Mouse (Mus musculus): ENCODE results near the gene Mcm5.

Gene Mcm5

DNA sequence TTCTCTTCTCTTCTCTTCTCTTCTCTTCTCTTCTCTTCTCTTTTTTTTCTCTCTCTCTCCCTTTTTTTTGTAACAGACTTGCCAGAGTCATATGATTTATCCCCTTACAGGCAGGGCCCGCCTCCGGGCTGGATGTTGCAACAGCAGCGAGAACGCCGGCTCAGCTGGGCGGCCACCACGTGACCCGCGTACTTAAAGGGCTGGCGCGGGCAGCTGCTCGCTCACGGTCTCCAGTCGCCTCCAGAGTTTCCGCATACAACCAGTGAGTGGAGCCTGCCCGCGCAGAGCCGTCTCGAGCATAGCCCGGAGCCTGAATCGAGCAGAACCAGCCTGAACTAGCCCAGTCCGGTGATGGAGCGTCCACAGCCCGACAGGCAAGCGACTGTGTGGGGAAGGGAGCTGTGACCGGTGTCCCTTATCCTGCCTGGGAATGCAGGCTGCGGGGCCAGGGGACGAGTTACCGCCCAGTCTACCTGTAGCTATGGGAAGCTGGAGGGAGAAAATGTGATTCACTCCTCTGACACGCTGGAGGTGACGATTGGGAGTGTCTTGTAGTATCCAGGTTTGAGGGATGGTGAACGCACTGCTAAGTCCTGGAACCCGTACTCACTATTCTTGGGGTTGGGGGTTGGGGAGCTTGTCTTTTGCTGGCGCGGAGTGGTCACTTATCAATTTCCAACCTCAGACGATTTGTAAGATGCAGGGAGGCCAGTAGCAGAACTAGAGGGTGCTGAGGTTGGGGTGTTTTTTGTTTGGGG, 15.8 kb upstream of the Mcm5 start, which contains the start of gene Hmox1:
Gene Hmox1 (plus strand): TSS at position 223 of the 758 bp plus-strand sequence.
- in situ Hi-C loops (cut with MboI, MseI), result no loop called here

DNA sequence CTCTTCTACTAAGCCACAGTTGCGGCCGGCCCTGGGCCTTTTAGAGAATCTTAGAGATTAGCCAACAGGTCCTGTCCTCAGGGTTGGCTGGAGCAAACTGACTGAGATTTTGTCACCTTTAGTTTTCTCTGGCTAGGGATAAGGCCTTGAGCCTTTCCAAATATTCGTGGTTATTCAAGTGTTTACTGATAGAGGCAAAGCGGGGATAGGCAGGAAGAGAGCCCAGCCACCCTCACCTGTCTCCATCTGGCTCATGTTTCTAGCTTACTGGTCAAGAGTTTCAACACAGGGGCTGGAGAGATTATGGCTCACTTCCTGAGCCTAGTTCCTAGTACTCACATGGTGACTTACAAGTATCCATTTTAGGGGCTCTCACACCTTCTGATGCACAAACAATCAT, 6.4 kb upstream of the Mcm5 start:
- in situ Hi-C loops (cut with MboI, MseI), result no loop called here

DNA sequence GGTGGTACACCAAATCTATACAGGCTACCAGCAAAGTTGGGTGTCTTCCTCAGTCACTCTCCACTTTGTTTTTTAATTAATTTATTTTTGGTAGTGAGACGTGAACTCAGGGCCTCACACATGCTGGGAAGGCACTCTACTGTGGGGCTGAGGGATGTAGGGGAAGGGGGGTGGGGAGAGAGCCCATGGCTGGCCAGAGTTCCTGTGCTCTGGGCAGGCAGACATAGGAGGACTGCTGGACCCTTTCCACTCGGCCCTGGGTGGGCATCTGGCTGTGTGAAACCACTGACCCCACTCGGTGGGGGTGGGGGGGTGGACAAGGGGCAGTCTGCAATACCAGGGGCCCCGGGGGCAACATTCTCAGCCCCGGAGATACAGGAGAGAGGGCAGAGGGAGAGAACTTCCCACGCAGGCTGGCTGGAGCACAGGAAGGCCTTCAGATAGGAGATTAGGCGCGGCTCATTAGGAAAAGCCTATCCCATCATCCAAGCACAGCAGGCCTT, 5.9 kb upstream of the Mcm5 start:
- in situ Hi-C loops (cut with MboI, MseI), result no loop called here

DNA sequence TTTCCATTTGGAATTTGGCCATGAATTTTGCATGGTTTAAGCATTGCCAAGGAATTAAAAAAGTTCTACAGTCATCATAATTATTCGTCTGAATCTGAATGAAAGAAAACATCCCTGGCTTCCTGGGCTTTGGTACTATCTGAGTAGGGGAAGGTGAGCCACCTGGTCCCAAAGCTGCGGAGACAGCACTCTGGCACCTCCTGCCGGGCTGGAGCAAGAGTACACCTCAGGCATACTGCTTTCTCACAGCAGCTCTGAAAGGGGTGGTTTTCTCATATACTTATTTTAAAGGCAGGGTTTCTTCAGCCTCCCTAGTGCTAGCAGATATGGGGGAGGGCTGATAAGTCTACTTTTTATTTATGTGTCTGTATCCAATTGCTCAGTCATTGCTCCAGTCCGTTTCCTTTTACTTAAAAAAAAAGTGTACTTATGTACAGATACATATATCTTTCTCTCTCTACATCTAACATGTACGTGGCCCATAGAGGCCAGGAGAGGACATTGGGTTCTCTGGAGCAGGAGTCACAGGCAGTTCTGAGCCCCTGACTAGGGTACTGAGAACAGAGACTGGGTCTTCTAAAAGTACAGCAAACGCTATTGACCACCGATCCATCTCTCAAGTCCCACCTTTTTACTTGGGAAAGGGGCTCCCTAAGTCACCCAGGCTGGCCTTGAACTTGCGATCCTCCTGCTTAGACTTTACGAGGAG, 688 bp upstream of the Mcm5 start:
- in situ Hi-C loops (cut with MboI, MseI), result loop anchor here (5.0 kb wide), 1 partner anchor 36 kb away; no protein-coding TSS in a partner anchor

DNA sequence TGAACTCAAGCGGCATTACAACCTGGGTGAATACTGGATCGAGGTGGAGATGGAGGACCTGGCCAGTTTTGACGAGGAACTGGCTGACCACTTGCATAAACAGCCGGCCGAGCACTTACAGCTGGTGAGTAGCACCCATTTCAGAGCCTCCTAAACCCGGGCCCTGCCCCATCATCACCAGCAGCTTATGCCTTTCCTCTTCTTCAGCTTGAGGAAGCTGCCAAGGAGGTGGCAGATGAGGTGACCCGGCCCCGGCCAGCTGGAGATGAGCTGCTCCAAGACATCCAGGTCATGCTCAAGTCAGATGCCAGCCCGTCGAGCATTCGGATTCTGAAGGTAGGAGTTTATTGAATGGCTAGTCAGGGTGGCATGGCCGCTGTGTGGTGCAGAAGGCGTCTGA, 724 bp downstream of the Mcm5 start:
- in situ Hi-C loops (cut with MboI, MseI), result no loop called here

DNA sequence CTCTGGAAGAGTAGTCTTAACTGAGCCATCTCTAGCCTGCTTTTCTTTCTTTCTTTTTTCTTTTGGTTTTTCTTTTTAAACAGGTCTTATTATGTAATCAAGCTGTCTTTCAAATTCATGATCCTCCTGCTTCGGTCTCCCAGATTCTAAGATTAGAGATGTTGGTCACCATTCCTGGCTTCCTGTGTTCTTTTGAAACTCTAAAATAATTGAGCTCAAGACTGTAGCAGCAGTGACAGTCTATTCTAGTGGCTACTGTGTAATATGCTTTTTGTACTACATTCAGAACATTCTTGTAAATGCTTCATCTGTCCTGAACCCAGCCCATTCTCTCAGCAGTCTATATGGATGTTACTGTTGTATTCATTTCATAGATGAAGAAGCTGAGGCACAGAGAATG, 9.1 kb downstream of the Mcm5 start:
- in situ Hi-C loops (cut with MboI, MseI), result no loop called here

DNA sequence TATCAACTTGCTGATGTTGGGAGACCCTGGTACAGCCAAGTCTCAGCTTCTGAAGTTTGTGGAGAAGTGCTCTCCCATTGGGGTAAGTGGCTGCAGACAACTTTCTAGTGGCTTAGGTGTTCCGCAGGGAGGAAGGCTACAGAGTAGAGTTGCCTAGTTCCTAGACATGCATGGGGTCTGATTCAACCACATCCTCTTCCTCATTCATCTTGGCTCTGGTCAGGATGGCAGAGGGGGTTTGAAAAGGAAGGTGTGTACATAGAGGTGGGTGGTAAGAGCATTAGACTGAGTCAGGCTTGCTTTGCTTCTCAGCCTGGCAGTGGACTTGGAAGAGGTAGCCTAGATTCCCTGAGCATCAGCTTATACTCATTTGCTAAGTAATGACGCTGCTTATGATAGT, 9.9 kb downstream of the Mcm5 start:
- in situ Hi-C loops (cut with MboI, MseI), result no loop called here

DNA sequence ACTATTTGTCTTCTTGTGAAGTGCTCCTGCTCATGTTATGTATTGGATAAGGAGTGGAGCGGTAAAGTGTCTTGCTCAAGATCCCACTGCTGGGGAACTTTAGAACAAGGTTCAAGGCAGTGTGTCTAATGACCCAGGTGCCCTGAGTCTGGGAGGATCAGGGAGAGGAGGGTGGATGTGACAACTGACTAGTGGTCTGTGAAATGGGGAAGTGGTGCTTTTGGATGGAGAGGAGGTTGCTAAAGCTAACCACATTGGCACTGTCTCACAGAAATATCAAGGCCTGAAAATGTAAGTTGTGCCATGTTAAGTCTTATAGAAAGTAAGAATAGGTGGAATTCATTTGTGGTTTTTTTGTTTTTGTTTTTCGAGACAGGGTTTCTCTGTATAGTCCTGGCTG, 10.4 kb downstream of the Mcm5 start:
- in situ Hi-C loops (cut with MboI, MseI), result no loop called here

DNA sequence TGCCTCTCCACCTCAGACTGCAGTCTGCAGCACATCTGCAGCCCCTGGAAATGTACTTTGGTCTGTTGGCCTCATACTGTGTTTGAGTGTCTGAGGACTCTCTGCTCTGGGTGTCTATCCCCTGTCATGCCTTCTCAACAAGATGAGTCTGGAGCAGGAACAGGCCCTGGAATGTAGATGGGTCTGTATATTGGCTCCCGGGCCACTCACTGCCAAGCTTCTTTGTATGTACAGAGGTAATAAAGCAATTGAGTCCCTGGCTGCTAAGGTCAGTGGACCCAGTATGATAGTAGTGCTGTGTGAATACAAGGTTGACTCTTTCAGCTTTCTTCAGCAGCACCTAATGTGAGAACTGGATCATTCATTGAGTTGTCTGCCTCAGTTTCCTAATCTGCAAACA, 18.0 kb downstream of the Mcm5 start:
- in situ Hi-C loops (cut with MboI, MseI), result no loop called here

DNA sequence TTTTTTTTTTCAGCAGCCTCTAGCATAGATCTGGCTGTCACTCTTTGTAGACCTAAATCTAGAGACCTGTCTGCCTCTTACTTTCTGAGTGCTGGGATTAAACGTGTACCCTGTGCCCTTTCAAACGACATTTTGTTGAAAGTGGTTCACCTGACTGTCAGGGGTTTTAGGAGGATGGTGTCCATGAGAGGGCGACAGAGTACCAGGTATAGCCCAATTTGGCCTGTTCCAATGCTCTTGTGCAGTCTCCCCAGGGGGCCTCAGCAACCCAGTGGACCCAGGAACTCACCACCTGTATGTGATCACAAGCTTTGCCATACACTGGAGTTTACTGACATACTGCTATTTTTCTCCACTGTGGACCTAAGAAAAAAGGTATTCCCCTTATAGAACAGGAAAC, 23.1 kb downstream of the Mcm5 start:
- in situ Hi-C loops (cut with MboI, MseI), result loop anchor here (5.0 to 10.0 kb wide), 2 partner anchors 82 to 85 kb away; partner anchors contain the start of gene Rasd2 (in 1 of the 2)

DNA sequence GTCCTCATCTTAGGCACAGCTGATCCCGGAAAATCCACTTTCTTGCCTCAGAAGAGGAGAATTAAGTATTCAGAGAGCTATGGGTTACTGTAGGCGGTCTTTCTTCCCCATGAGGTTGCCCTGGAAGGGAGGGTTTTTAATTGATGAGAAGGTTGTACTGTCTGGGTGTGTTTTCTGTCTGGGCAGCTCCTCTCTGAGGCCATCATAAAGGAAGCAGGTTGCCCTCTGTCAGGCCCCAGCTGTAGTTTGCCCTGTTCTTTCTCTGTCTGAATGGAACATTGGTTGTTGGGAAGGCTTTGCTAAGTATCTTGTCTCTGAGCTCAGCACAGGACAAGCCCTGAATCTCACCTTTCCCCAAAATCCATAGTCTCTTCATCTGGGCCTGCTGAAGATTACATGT, 24.0 kb downstream of the Mcm5 start:
- in situ Hi-C loops (cut with MboI, MseI), result loop anchor here (5.0 to 10.0 kb wide), 2 partner anchors 81 to 84 kb away; partner anchors contain the start of gene Rasd2 (in 1 of the 2)

DNA sequence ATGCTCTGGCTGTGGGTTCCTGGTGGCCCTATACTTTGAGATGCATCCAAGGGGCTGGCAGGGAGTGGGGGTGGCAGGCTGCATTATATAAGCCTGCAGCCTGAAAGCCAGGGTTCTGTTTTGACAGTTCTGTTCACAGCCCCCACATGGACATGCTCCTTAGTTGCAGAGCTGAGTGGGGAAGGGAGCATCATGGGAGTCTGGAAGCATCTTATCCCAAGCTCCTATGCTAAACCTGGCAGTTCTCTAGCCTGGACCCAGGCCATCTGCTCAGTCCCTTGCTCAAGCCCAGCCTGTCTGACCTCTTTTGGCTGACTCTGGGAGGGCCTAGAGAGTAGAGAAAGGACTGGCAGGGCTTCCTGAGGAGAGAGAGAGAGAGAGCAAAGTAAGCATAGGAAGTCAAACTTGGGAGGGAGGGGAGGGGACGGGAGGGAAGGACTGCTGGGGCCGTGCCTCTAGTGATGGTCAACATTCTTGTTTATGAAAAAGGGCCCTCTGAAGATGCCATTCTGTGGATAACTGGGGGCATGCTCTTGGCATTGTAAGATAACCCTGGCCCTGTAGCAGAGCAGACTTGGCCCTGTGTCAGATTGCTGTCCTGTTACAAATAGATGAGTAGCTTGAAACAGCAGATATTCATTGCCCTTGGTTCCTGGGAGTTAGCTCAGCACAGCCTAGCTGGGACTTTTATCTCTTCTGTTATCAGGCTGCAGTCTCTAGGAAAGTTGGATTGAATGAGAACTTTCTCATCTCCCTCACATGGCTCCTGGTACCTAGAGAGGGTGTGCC, 25.4 kb downstream of the Mcm5 start:
- in situ Hi-C loops (cut with MboI, MseI), result loop anchor here (5.0 to 10.0 kb wide), 2 partner anchors 80 to 83 kb away; partner anchors contain the start of gene Rasd2 (in 1 of the 2)

DNA sequence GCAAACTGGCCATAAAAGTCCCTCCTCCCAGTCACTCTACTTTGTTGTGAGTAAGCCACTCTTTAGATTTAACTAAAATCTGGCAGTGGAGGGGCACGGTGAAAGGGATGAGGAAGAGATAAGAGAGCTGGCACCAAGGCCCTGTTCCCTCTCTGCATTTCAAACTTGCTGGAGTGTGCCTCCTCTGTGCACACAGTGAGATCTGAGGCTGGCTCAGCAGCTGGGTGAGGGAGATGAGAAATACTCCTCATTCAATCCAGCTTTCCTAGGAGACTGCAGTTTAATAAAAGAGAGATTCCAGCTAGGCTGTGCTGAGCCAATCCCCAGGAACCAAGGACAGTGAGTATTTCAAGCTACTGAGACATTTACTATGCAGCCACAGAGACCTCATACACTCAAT, 26.4 kb downstream of the Mcm5 start:
- in situ Hi-C loops (cut with MboI, MseI), result loop anchor here in 1 of 2 experiments (10.0 kb wide), 1 partner anchor 79 kb away; the partner anchor contains the start of gene Rasd2

DNA sequence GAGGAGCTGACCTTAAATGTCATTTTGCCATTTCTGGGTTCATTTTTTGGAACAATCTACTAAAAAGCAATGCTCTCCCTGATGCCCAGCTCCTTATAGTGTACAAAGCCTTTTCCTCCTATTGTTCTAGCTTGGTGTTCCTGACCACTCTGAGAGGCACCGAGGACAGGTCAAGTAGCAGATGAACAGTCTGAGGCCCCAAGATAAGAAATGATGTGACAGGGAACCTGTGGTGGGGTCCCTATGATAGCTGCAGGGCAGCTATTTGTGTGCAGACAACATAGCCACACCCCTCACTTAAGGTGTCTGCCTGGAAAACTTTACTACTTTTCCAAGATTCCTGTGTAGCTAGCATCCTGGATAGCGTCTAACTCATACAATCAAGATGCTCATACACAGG, 26.9 kb downstream of the Mcm5 start:
- in situ Hi-C loops (cut with MboI, MseI), result loop anchor here in 1 of 2 experiments (10.0 kb wide), 1 partner anchor 79 kb away; the partner anchor contains the start of gene Rasd2

DNA sequence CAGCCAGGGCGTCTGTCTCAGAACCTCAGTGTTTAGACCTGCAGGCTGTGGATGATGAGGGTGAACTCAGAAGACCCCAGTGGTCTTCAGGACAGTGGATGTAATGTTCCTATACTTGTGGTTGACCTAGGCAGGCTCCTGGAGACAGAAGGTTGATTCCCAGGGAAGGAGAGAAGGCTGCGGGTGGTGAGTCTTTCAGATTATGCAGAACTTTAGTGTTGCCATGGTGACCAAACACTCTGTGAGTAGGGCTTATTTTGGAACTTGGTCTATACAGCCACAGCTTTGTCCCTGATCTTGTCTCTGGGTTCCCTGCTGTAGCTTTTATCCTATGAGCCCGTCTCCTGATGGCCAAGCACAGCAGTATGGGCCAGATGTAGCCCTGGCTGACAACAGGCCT, 28.2 kb downstream of the Mcm5 start:
- in situ Hi-C loops (cut with MboI, MseI), result loop anchor here in 1 of 2 experiments (10.0 kb wide), 1 partner anchor 77 kb away; the partner anchor contains the start of gene Rasd2

DNA sequence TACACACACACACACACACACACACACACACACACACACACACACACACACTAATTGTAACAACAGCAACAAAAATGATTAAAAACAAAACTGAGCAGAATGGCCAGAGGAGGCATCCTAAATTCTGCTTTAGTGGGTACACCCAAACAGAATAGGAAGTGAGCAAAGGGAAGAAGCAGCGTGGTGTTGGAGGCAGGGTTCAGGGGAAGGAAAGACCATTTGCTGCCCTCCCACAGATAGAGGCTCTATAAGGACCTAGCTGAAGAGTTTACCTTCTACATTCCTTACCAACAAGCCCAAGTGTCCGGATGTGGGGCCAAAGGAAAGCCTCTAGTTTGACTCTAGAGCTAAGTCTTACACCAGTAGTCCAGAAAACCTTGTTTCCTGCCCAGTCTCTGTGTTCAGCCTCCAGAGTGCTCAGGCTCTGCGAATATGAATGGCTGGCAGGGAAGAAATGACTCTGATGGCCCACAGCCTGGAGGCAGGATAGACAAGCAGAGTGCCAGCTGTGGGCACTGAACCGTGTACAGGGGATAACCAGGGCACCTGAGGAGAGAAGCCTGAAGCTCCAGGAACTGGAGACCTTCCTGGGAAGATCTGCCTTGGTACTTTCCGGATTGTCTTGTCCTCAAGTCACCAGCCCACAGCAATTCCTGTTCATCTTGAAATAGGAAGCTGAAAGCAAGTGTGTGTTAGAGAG, 41.7 kb downstream of the Mcm5 start:
- in situ Hi-C loops (cut with MboI, MseI), result loop anchor here in 1 of 2 experiments (5.0 kb wide), 1 partner anchor 51 kb away; no protein-coding TSS in a partner anchor

DNA sequence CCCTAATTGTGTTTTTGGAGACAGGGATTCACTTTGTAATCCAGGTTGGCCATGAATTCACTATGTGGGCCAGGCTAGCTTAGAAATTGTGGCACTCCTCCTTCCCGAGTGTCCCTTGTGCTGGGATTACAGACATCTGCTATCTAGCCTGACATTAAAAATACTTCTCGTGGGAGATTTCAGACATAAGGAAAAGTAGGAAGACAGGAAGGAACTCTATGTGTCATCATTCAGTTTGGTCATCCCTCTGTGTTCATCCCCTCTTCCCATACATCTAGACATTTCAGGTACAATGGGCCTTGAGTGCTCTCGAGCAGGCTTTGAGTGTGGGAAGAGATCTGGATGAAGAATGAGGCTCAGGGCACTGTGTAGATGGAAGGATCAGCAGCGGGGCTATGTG, 42.4 kb downstream of the Mcm5 start:
- in situ Hi-C loops (cut with MboI, MseI), result loop anchor here in 1 of 2 experiments (5.0 kb wide), 1 partner anchor 51 kb away; no protein-coding TSS in a partner anchor

DNA sequence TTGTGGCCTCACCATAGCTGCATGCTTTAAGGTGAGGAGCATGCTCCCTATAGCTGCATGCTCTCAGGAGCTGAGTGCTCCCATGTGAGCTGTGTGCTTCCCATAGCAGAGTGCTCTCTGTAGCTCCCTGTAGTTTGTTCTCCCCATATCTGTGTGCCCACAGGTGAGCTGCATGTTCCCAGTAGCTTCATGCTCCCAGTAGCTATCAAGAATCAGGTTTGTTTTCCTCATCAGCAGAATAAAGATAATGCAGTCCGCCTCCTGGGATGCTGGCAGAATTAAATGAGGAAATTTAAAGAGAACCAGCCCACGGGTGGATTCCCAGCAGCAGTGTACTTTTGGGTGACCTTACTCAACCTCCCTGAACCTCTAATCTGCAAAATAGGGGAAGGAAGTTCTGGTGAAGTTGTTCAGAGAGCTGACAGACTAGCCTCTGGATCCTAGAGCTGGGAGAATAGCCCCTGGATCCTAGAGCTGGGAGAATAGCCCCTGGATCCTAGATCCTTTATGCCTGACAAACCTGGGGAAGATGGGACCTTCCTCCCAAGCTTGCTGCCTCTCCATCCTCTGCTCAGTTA, 43.2 kb downstream of the Mcm5 start:
- in situ Hi-C loops (cut with MboI, MseI), result loop anchor here in 1 of 2 experiments (5.0 kb wide), 1 partner anchor 50 kb away; no protein-coding TSS in a partner anchor

DNA sequence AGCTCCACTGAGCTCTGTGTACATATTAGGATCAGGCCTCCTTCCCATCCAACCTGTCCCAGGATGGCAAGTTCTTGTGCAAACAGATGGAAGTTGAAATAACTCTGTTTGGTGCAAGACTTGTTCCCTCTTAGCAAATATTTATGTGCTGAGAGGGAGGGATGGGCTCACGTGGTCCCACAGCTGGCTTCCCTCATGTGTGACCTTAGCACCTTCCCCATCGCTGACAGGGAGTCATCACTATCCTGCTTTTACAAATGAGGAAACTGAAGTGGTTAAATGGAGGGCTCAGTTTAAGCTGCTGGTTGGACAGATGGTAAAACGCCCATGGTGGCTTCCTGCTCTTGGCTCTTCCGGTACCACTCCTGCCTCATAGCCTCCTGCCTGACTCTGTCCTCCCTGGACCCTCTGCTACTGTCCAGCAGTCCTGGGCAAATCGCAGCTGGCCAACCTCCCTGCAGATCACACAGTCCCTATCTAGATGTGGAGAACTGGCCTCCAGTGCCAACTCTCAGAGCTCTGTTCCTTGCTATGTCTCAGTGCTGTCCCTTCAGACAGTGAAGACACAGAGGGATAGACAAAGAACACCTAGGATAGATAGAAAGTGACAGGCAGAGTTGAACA, 45.6 kb downstream of the Mcm5 start:
- in situ Hi-C loops (cut with MboI, MseI), result loop anchor here (5.0 kb wide), 1 partner anchor 47 kb away; no protein-coding TSS in a partner anchor
